Mouse (Mus musculus): ENCODE data around the gene Nr1d2.
A peak's percentile ranks its signal among the peaks of the same experiment; 100 is the strongest.
"Not testable (repeated sequence)": the region's sequence is repeated elsewhere in the genome, so short reads cannot be mapped to it uniquely, and the experiment has no call there.

The Nr1d2 gene

GRCm38 (mm10) chr14:18233076-18233475 is 5.9 kb downstream of the Nr1d2 start:
- no peak for DNase-seq (ENCODE audit: low spot score in 2 of 2)

- not testable (repeated sequence) for DNase-seq (ENCODE audit: low spot score in 2 of 2)
Observed at GRCm38 (mm10) chr14:18231866-18232265, 7.1 kb downstream of the Nr1d2 start.

GRCm38 (mm10) chr14:18229751-18230150 is 9.2 kb downstream of the Nr1d2 start:
- DNase-seq (ENCODE audit: low spot score in 2 of 2), result not testable (repeated sequence)

- DNase-seq (ENCODE audit: low spot score in 2 of 2), result not testable (repeated sequence)
Observed at GRCm38 (mm10) chr14:18226181-18226580, 12.7 kb downstream of the Nr1d2 start.

GRCm38 (mm10) chr14:18225431-18225830 is 13.5 kb downstream of the Nr1d2 start:
- not testable (repeated sequence) for DNase-seq (ENCODE audit: low spot score in 2 of 2)

- DNase-seq (ENCODE audit: low spot score in 2 of 2), result no peak
Observed at GRCm38 (mm10) chr14:18221977-18222376, 16.9 kb downstream of the Nr1d2 start.

- no peak for DNase-seq (ENCODE audit: low spot score in 2 of 2)
Observed at GRCm38 (mm10) chr14:18217158-18217557, 21.8 kb downstream of the Nr1d2 start.

GRCm38 (mm10) chr14:18216428-18216827 is 22.5 kb downstream of the Nr1d2 start:
- no peak for DNase-seq (ENCODE audit: low spot score in 2 of 2)

- peak in 1 of 2 experiments; percentile 19 for DNase-seq (ENCODE audit: low spot score in 2 of 2)
Observed at GRCm38 (mm10) chr14:18210795-18211194, 28.1 kb downstream of the Nr1d2 start.

- not testable (repeated sequence) for DNase-seq (ENCODE audit: low spot score in 2 of 2)
Observed at GRCm38 (mm10) chr14:18204315-18204714, 34.6 kb downstream of the Nr1d2 start.

GRCm38 (mm10) chr14:18201413-18201812 is 37.5 kb downstream of the Nr1d2 start:
- DNase-seq (ENCODE audit: low spot score in 2 of 2), result no peak

GRCm38 (mm10) chr14:18186883-18187417 is 52.0 kb downstream of the Nr1d2 start:
- DNase-seq (ENCODE audit: low spot score in 2 of 2), result peak in 1 of 2 experiments; percentile 46

GRCm38 (mm10) chr14:18177531-18177930 is 61.4 kb downstream of the Nr1d2 start:
- not testable (repeated sequence) for DNase-seq (ENCODE audit: low spot score in 2 of 2)

- DNase-seq (ENCODE audit: low spot score in 2 of 2), result no peak
Observed at GRCm38 (mm10) chr14:18167597-18167996, 71.3 kb downstream of the Nr1d2 start.

- DNase-seq (ENCODE audit: low spot score in 2 of 2), result peak in 1 of 2 experiments; percentile 48
Observed at GRCm38 (mm10) chr14:18167041-18167440, 71.9 kb downstream of the Nr1d2 start.

All from spleen, postnatal 10 days (tissue).